Mouse (Mus musculus): Measurements from ENCODE around the gene Nelfb. TPM values are rescaled to one million over a fixed set of nuclear protein-coding genes. Genes with fewer than 3 reads are reported as not detected.

The Nelfb gene
- total RNA-seq, 4 experiments from 2014 or later = 59.6 to 74.9 (median 68.6) TPM

- peak; percentile 79 for DNase-seq
Observed at GRCm38 (mm10) chr2:25195211-25196156, 15.8 kb downstream of the Nelfb start.

- no peak for DNase-seq
Observed at GRCm38 (mm10) chr2:25194486-25195171, 16.7 kb downstream of the Nelfb start.

- DNase-seq = no peak
Observed at GRCm38 (mm10) chr2:25194006-25194405, 17.3 kb downstream of the Nelfb start.

- DNase-seq = peak; percentile 76
Observed at GRCm38 (mm10) chr2:25193330-25193770, 17.9 kb downstream of the Nelfb start.

GRCm38 (mm10) chr2:25187841-25188240, 23.4 kb downstream of the Nelfb start:
- DNase-seq = no peak

GRCm38 (mm10) chr2:25186575-25186930, 24.7 kb downstream of the Nelfb start:
- DNase-seq = no peak

- no peak for DNase-seq
Observed at GRCm38 (mm10) chr2:25185625-25186574, 25.4 kb downstream of the Nelfb start.

- DNase-seq = no peak
Observed at GRCm38 (mm10) chr2:25184496-25184895, 26.8 kb downstream of the Nelfb start.

GRCm38 (mm10) chr2:25183336-25183735, 28.0 kb downstream of the Nelfb start:
- no peak for DNase-seq

GRCm38 (mm10) chr2:25182664-25183063, 28.6 kb downstream of the Nelfb start:
- DNase-seq = no peak

- no peak for DNase-seq
Observed at GRCm38 (mm10) chr2:25181891-25182397, 29.3 kb downstream of the Nelfb start.

GRCm38 (mm10) chr2:25180973-25181890, 30.1 kb downstream of the Nelfb start:
- DNase-seq = no peak

- peak; percentile 89 for DNase-seq
Observed at GRCm38 (mm10) chr2:25180478-25180903, 30.8 kb downstream of the Nelfb start, which contains the start of gene Nrarp. Gene Nrarp (plus strand): TSS chr2:25180758.

GRCm38 (mm10) chr2:25179566-25180217, 31.6 kb downstream of the Nelfb start:
- no peak for DNase-seq

GRCm38 (mm10) chr2:25178285-25178972, 32.9 kb downstream of the Nelfb start:
- DNase-seq = no peak

- no peak for DNase-seq
Observed at GRCm38 (mm10) chr2:25177685-25178084, 33.6 kb downstream of the Nelfb start.

- no peak for DNase-seq
Observed at GRCm38 (mm10) chr2:25177076-25177475, 34.2 kb downstream of the Nelfb start.

GRCm38 (mm10) chr2:25176573-25176972, 34.7 kb downstream of the Nelfb start:
- DNase-seq = no peak

- DNase-seq = no peak
Observed at GRCm38 (mm10) chr2:25175690-25176078, 35.6 kb downstream of the Nelfb start.
